In genomic region chr19:40326126-40326525, GRCm38 (mm10) we compare ENCODE assay signal across 16 mouse cellular contexts.
"Had no signal": no experiment of that assay in that cellular context is flagged by ENCODE, and none has a peak within 500 bp of the region (broad histone marks: within the 10 kb centered on the region; RNA-seq: fewer than 3 reads in every experiment).

No protein-coding gene starts in this region.

- ATAC-seq: lung, postnatal 0 days had no signal

- H3K4me3 ChIP-seq: layer of hippocampus, adult 2 months; liver, embryonic 15.5 days; midbrain, embryonic 10.5 days; myocyte; neural tube, embryonic 15.5 days had no signal

- H3K4me2 ChIP-seq: liver, embryonic 11.5 days; liver, embryonic 15.5 days; neural tube, embryonic 15.5 days had no signal

- H3K4me1 ChIP-seq: liver, embryonic 15.5 days had no signal

- H3K27me3 ChIP-seq: liver, embryonic 15.5 days; neural tube, embryonic 15.5 days had no signal

- DNase-seq: kidney, adult 2 months; kidney, postnatal 4 days; lung, adult 2 months; lung, postnatal 4 days; midbrain, embryonic 14.5 days; right cerebral cortex, adult 18-20 months; right cerebral cortex, postnatal 25 days; thymus, postnatal 14 days had no signal

- H3K9me3 ChIP-seq: liver, embryonic 15.5 days; midbrain, embryonic 10.5 days; neural tube, embryonic 15.5 days had no signal

- H3K27ac ChIP-seq: kidney, postnatal 0 days; layer of hippocampus, adult 2 months; liver, embryonic 15.5 days; midbrain, embryonic 10.5 days; neural tube, embryonic 15.5 days had no signal

- H3K9ac ChIP-seq: liver, embryonic 15.5 days; neural tube, embryonic 15.5 days had no signal
